Mouse (Mus musculus): Measurements from ENCODE around the gene Ndufaf2. TPM values are rescaled to one million over a fixed set of nuclear protein-coding genes. Genes with fewer than 3 reads are reported as not detected.

Ndufaf2 gene
- total and polyA plus RNA-seq, 3 experiments = 2.4 to 35.6 (median 31.2) TPM

DNA sequence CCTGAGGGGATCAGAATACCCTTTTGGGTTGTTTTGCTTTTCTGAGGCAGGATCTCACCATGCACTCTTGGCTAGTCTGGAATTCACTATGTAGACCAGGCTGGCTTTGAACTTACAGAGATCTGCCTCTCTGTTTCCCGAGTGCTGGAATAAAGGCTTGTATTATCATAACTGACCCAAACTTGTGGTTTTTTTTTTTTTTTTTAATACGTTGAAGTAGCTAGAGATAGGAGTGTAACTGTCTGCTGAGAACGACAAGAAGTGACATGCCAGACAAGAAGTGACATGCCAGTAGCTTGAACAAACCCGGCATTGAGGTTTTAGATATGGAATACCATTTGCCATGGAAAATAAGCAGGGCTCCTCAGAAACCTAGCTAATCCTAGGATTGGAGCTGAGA is 125.6 kb downstream of the Ndufaf2 start:
- DNase-seq = no peak

DNA sequence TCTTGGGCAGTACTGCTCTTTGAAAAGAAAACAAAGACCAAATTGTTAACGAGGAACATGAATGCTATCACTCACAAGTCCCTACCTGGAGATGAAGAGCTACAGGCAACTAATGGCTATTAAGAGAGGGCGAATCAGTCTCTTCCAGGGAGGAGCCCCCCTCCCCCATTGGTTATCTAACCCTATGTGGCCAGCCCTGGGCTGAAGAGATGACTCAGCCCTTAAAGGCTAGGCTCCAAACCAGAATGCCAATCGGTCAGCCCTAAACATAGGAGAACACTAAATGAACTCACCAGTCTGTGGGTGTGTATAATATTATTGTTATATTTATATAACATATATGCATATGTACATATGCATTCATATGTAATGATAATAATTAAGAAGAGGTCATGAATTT is 132.6 kb downstream of the Ndufaf2 start:
- peak; percentile 9 for DNase-seq

DNA sequence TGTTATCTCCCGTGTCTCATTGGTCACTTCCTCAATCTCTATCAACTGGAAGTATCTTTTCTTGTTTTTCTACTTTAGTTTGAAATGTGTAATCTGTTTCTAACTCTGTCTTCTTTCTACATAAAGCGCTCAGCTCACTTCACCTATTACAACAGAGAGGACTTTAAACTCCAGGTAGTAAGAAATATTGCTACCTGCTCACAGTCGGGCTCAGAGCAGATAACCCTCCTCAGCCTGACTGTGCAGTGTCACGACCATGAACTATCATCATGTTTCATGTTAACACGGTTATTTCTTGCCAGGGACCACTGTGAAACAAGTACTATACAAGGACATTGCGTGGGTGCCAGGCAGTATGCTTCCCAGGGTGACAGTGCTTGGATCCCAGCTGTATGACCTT is 141.1 kb downstream of the Ndufaf2 start:
- DNase-seq = peak; percentile 9

DNA sequence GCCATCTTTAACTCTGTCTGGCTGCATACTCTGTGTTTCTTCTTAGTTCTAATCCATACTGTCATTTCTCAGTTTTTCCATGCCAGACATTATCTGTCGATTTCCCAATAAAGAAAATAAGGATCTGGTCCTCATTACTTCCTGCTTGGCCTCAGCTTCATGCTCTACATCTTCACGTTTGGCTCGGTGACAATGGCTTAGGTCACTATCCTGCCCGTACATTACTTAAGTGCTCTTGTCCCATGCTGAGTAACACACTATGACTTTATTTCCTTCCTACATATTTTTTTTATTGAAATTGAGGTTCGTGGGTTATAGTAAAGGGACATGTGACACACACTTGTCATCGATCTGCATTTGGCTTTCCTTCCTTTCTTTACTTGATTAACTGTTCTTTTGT is 143.3 kb downstream of the Ndufaf2 start:
- no peak for DNase-seq

DNA sequence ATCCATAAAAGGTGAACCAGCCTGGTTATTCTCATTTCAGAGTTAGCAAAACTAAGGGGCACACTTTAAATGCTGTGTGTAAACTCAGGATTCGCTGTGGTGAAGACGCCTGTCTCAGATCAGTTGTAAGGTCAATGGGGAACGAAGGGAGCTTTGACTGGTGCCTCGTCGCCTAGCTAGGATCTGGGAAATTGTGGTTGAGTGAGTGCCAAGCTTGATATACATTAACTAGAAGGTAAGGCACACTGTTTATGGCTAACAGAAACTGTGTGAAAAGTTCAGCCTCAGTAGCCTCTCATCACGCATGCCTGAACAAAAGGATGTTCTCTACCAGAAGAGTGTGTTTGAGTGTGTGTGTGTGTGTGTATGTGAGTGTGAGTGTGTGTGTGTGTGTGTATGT is 144.6 kb downstream of the Ndufaf2 start:
- DNase-seq = no peak

DNA sequence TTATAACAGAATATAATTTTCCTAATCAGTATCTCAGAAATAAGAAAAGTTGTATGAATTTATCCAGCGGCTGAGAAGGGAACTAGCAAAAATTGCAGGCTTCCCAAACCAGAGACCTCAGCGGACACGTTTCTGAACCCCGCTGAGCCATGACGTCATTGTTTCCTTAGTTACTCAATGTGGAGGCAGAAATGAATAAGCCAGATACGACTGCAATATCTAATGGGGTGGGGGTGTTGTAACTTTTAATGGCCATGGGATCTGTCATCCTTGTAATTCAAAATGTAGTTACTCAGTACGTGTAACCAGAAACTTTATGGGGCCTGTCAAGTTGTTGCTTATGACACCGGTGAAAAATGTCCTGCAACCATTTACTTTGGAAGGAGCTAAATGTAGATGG is 145.3 kb downstream of the Ndufaf2 start:
- DNase-seq = no peak

DNA sequence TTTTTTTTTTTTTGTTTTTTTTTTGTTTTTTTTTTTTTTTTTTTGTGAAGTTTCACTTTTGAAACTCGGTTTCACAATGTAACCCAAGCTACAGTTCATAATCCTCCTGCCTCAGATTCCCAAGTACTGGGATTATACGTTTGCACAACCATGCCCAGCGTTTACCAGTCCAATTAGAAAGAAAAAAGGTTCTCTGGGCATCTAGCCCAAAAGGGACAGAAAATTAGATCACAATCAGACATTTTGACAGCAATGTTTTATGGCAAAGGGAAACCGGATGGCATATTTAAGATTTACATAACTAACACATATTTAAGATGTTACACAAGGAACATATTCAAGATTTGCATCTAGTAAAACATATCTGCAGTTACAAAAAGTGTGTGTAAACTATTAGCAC is 150.6 kb downstream of the Ndufaf2 start:
- DNase-seq = no peak

DNA sequence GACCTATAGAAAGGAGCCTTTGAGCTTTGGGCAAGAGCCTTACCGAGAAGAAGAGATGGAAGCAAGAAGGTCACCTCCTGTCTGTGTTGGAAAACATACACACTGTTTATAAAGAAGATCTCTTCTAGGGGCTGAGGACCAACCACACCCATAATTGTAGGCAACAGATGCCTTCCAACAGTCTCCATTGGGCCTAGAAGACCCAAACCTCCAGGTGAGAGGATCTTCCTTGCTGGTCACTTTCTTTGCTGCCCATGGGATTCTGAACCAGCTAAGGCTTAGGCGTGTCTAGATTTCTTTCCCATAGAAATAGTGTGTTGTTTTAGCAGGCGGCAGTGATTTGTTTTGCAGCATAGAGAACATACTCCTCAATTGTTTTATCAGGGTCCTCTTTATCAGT is 162.1 kb downstream of the Ndufaf2 start:
- DNase-seq = no peak

DNA sequence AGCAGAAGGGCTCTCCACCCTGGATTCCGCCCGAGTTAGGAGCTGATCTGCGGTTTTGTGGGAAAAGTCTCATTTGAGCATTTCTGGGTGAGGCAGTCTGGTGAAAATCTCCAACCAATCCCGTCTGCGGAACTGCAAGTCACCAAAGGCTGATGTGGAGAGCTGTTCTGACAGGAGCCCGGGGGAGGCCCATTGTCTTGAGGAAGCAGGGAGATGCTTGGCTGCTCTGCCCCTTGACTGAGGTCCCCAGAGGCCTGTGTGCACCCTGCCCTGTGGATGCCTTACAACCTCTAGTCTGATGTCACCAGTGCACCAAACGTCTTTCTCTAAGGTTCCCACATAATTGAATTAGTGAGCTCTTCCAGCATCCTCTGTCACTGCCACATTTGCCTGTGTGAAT is 163.2 kb downstream of the Ndufaf2 start:
- no peak for DNase-seq

DNA sequence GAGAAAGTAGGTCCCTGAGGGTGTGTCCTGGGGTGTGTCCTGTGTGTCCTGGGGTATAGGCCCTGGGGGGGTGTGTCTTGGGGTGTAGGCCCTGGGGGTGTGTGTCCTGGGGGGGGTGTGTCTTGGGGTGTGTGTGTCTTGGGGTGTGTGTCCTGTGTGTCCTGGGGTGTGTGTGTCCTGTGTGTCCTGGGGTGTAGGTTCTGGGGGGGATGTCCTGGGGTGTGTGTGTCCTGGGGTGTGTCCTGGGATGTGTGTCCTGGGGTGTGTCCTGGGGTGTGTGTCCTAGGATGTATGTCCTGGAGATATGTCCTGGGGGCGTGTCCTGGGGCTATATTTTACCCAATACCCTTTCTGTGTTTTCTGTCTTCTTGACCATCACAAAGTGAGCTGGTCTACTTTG is 165.8 kb downstream of the Ndufaf2 start:
- no peak for DNase-seq

DNA sequence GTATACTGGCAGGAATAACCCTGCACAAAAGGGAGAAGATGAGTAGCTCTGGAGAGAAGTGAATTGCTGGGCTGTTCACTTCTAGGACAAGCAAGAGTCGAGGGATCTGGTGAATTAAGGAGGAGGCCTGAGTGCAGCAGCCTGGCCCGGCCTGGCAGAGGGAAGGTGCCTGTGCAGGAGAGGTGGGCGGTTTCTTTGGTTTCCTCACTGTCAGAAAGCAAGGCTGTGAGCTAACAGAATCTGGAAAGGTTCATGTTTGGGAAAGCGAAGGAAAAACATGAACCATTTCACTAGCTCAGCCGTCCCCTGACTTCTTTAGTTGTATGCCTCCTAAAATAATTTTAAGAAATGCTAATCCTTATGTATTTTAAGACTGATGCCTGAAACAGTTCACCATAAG is 173.8 kb downstream of the Ndufaf2 start:
- no peak for DNase-seq

DNA sequence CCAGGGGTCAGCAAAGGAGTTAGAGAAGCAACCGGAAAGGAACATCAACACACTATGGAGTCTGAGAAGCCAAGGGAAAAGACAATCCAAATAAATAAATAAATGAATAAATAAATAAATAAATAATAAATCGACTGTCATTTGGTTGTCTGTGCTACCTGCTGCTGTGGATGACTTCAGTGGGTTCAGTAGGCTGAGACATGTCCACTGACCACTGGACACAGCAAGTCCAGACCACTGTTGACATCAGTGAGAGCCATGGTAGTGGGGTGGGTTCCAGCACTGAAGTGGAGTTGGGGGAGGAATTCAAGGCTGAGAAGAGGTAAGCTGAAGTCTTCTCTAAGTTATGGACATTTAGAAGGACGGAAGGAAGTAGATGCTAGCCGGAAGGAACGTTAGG is 174.2 kb downstream of the Ndufaf2 start:
- DNase-seq = no peak

DNA sequence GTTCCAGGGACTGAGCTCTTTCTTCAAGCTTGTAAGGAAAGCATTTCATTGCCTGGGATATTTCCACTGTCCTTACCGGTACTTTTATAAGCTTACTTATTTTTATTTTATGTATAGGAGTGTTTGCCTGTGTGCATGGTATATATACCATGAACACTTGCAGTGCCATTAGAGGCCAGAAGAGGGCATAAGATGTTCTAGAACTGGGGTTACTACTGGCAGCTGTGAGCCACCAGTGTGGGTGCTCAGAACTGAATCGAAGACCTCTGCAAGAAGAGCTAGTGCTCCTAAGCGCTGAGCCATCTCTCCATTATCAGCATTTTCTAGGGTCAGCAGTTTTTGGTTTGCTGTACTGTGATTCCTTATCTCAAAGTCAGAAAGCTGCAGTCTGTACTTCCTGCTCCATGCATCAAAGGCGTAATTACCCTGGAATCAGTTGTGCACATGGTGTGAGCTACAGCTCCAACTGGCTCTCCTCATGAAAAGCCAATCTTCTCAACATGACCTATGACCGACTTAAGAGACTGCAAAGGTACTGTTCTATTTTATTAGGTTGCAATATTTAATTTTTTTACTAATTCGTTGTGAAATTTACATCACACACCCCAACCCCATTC is 175.1 kb downstream of the Ndufaf2 start:
- no peak for DNase-seq

DNA sequence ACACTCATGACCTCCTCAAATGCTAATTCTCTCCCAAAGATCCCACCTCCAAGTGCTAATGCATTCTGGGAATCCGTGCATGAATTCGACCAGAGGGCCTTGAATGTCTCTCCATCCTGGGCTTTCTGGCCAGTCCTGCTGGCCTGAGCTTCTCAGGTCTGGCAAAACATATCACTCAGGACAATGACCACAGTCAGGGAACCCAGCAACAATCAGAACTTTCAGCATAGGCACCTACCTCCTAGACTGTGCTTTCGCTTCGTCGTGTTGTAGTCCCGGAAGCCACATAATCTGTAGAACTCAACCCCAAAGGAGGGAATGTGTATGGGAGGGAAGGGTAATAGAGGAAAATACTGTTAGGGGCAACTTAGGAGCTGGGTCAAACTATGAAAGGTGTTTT is 179.0 kb downstream of the Ndufaf2 start:
- DNase-seq = no peak

DNA sequence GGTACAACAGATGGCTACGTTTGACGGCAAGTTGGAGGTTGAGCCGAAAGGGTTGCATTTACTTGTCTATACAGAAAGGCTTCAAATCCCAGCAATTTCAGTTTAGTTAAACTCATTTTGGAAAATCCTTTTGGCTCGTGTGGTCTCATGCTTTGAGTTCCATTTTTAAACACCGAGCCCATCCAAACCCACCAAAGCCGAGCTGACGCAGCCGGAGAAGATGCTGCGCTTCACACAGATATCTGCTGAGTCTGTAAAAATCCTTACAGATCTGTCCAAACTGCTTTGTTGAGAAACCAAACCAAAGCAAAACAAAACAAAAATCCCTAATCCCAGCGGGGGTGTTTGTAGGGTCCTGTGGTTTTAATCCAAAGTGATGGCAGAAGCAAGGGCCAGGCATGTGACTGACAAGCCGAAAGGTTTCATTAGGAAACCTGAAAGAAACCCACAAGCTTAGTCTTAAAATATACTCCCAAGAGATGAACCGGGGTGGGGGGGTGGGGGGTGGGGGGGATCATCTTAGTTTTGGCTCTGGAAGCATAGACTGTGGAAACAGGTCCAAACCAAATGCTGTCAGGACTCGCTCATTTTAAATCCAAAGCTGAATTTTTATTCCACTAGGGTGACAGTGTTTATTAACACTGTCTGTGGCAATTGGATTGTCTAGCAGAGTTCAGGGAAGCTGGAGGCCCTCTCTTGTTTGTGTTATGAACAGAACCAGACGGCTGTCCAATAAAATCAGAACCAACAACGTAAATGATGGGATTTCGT is 181.4 kb downstream of the Ndufaf2 start:
- no peak for DNase-seq

DNA sequence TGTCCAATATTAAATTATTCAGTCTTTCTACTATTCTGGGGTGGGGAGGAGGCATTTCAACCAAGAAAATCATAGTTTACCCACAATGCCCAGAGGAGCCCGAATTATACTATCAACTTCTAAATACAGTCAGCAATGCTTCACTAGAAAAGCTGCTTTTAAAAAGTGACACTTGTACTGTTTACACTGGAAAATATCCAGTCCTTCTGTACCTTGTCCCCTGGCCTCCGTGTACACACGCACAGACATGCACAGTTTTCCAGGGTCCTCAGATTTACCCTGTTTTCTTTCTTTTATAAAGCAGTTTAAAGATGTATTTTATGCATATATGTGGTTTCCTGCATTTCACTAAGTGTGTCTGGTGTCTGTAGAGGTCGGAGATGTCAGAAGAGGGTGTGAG is 186.0 kb downstream of the Ndufaf2 start:
- no peak for DNase-seq

DNA sequence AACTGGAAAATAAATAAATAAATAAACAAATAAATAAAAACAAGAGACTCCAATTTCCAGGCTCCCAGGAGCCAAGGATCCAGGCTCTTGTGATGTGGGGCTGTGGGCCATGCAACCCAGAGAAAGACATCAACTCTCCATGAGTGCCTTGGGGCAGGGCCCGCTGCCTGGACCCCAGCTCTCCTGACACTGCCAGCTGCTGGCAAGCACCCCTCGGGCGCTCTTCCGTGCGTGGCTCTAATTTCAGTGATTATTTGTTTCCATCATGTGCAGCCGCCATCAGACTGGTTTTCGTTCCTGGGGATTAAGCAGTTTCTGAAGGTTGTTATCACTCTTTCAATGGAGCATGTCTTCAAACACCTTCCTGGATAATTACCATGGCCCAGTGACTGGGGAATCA is 186.6 kb downstream of the Ndufaf2 start:
- no peak for DNase-seq

DNA sequence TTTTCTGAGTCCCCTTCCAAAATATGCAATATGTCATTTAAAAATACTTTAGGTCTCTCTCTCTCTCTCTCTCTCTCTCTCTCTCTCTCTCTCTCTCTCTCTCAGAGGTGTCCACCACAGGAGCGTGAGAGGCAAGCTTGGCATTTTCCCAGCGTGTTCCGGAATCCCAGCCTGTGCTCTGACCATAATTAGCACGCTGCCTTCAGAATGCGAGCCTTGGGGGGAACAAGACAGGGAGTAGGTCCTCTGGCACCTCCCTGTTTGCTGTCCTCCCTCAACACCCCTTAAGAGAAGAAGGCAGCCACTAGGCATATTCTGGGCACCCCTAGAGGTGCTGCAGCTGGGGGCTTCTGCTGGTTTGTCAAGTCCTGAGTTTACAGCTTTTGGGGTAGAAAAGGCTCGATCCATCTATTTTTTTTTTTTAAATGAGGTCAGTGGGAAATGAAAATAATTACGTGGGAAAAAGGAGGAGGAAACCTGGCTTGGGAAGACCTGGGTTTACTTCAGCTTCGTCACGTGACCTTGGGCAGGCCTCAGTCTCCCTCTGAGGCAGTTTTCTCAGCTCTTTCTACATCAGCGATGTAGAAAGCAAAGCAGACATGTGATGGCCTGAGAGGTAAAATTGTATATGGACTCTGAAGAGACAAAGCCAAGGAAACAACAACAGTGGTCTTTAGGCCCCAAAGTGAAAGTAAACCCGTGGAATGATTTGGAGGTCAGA is 187.8 kb downstream of the Ndufaf2 start:
- no peak for DNase-seq

DNA sequence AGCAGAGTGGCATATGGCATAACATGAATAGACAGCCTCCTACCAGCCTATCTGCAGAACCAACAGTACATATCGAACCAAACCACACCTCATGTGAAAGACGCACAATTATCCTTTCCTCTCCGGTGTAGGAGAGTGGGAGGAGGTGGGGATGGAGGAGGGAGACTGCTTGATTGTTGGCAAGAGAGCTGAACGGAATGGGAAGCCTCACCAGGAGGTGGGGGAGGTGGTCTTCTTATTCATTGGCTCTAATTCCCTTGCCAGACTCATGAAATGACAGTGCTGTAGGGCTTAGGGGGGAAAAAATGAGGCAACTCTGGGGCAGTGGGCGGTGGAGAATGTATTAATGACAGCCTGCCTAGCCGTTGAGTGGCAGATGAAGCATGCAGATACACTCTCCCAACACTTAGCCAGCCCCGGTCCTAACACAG is 188.4 kb downstream of the Ndufaf2 start:
- no peak for DNase-seq

DNA sequence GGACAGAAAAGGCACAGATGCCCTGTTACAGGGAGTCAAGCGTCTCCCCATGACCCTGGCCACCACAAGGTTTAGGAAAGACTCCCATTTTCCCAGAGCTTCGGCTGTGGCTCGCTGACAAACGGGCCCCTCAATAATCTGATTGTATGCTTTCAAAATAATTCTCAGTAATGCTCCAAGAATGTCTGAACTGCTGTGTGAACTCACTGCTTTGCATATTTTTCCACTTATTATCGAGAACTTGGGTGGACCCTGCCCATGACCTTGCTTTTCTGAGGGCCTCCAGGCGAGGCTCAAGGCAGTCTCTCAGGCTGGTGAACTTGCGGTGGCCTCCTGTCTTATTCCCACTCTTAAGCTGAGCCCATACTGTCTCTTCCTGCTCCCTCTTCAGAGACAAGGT is 193.8 kb downstream of the Ndufaf2 start:
- no peak for DNase-seq

DNA sequence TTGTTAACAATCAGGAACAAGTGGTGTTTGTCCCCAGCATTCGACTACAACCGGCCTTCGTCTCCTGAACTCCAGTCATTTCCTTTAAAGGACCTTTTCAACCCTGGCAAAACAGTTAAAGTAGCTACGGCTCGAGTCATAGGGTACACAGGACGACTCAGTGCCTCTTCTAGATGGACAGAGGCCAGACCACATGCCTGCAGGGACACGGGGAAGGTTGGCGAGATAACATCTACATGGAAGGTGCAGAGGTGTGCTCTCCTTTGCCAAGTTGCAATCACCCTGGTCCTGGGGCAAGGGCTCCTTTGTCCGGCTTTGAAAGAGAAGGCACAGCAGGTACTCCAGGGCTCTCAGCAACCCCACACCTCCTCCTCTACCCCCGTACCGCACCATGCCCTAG is 195.0 kb downstream of the Ndufaf2 start:
- DNase-seq = no peak

DNA sequence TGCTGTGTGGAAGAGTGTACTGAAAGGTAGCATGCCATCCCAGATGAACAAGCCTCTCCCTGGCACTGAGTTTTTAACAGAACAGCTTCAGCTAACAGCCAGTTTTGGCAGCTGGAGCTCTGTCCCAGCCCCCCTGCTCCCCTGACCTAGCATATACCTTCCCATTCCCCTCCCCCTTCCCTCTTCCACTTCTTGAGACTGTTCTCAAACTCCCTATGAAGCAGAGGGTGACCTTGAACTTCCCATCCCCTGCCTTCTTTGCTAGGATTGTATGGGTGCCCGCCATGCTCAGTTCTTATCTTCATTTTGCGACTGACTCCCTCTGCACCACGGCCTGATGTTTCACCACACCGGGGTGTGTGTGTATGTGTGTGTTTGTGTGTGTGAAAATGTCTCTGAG is 195.7 kb downstream of the Ndufaf2 start:
- peak; percentile 12 for DNase-seq

DNA sequence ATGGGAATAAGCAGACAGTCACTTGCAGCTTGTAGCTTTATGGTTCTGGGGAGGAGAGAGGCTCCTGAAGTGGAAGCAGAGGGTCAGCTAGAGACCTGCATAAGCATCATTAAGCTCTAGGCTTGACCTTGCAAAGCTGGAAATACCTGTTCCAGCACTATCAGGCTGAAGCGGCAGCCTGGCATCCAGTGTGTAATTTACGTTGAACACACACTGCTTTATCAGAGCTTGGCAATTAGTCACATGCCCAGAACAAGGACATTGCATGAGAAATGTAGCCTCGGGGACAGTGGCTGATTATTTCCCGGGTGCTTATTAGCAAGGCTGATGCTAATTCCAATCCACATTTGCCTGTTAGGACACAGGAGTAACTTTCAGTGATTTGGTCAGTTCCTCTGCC is 196.5 kb downstream of the Ndufaf2 start:
- DNase-seq = peak; percentile 60
